Mouse (Mus musculus) layer of hippocampus, postnatal 25 days (tissue): ENCODE data around the gene Helq. TPM values are rescaled to one million over a fixed set of nuclear protein-coding genes. Genes with fewer than 3 reads are reported as not detected.

Experiments
- DNase-seq, 2 experiments: peaks; one replicate each; pipeline ENCODE4 v3.0.0; 2022; ENCODE audit warnings: mixed read lengths in 2 of 2, low spot score in 1 of 2; ENCODE audit errors: extremely low spot score in 1 of 2
- total RNA-seq, 2 experiments: library from RNA; stranded (reverse); gene quantifications; 2 replicates each; pipeline ENCODE4 v1.2.3; 2021

The Helq gene
- total RNA-seq = 10 to 100 TPM; 16.8 to 17.9 TPM

- peak; percentile 87 for DNase-seq
Observed at GRCm38 (mm10) chr5:100798165-100798860, at the start of gene Helq, which contains the start of gene Mrps18c. Gene Helq, minus strand, starts transcription at chr5:100798598. Gene Mrps18c, plus strand, starts transcription at chr5:100798627.

- DNase-seq = no peak
Observed at GRCm38 (mm10) chr5:100847143-100847542, 48.7 kb upstream of the Helq start.

GRCm38 (mm10) chr5:100846599-100846920, 48.2 kb upstream of the Helq start:
- peak; percentile 9 to 10 for DNase-seq

GRCm38 (mm10) chr5:100845848-100846598, 47.6 kb upstream of the Helq start:
- peak; percentile 16 to 32 for DNase-seq

- peak; percentile 11 to 17 for DNase-seq
Observed at GRCm38 (mm10) chr5:100845485-100845847, 47.1 kb upstream of the Helq start, which contains the start of gene Gpat3. Gene Gpat3, plus strand, starts transcription at chr5:100845713.

- no peak for DNase-seq
Observed at GRCm38 (mm10) chr5:100844485-100844884, 46.1 kb upstream of the Helq start.

GRCm38 (mm10) chr5:100837907-100838306, 39.5 kb upstream of the Helq start:
- DNase-seq = no peak

GRCm38 (mm10) chr5:100835862-100836538, 37.6 kb upstream of the Helq start:
- no peak for DNase-seq

GRCm38 (mm10) chr5:100833841-100834240, 35.4 kb upstream of the Helq start:
- DNase-seq = no peak

- DNase-seq = no peak
Observed at GRCm38 (mm10) chr5:100832680-100833079, 34.3 kb upstream of the Helq start.

GRCm38 (mm10) chr5:100828701-100829100, 30.3 kb upstream of the Helq start:
- DNase-seq = no peak

GRCm38 (mm10) chr5:100826531-100826930, 28.1 kb upstream of the Helq start:
- no peak for DNase-seq

GRCm38 (mm10) chr5:100825975-100826374, 27.6 kb upstream of the Helq start:
- no peak for DNase-seq

- no peak for DNase-seq
Observed at GRCm38 (mm10) chr5:100822826-100823225, 24.4 kb upstream of the Helq start.

GRCm38 (mm10) chr5:100821375-100821774, 23.0 kb upstream of the Helq start:
- no peak for DNase-seq

GRCm38 (mm10) chr5:100820483-100821184, 22.2 kb upstream of the Helq start, which contains the start of gene Abraxas1:
Gene Abraxas1, minus strand, starts transcription at chr5:100820965.
- peak; percentile 76 to 80 for DNase-seq

GRCm38 (mm10) chr5:100819568-100820480, 21.4 kb upstream of the Helq start:
- DNase-seq = no peak

GRCm38 (mm10) chr5:100818341-100818740, 19.9 kb upstream of the Helq start:
- DNase-seq = no peak

- DNase-seq = no peak
Observed at GRCm38 (mm10) chr5:100794084-100794483, 4.3 kb downstream of the Helq start.

- DNase-seq = no peak
Observed at GRCm38 (mm10) chr5:100792261-100792660, 6.1 kb downstream of the Helq start.
